Mouse (Mus musculus) frontal cortex, postnatal 10 days (tissue): ENCODE data around the gene Gm14418.
"Not testable (repeated sequence)": the region's sequence is repeated elsewhere in the genome, so short reads cannot be mapped to it uniquely, and the experiment has no call there.

Experiments
- DNase-seq, 2 experiments: peaks; one replicate each; pipeline ENCODE4 v3.0.0; 2022; ENCODE audit warnings: low spot score in 2 of 2, mixed read lengths in 1 of 2

Gm14418 gene

GRCm38 (mm10) chr2:177398096-177398495 lies at the start of gene Gm14418:
Gm14418 (minus strand) TSS chr2:177398320.
- not testable (repeated sequence) for DNase-seq
